Mouse (Mus musculus) cortical plate, adult 2 months (tissue): ENCODE data around the gene Ppt1. TPM values are rescaled to one million over a fixed set of nuclear protein-coding genes. Genes with fewer than 3 reads are reported as not detected.

ENCODE experiments used
- H3K27ac ChIP-seq: fragments of 200-500 bp; 2 replicates; pipeline ENCODE4 v1.5.1; 2012; ENCODE audit warnings: low read length, control low read depth, inconsistent platforms; ENCODE audit not compliant: insufficient read depth
- H3K4me1 ChIP-seq: fragments of 200-500 bp; 2 replicates; pipeline ENCODE4 v1.6.1; 2011; ENCODE audit warnings: low read length; ENCODE audit not compliant: control insufficient read depth, insufficient read depth
- H3K4me3 ChIP-seq: fragments of 200-500 bp; 2 replicates; pipeline ENCODE4 v1.5.1; 2011; ENCODE audit warnings: mild to moderate bottlenecking, low read length, control low read depth; ENCODE audit not compliant: insufficient read depth
- CTCF ChIP-seq: fragments of 200-500 bp; IDR thresholded peaks from 2 replicates; pipeline ENCODE4 v1.5.1; 2011; ENCODE audit warnings: mild to moderate bottlenecking, control low read depth, low read length; ENCODE audit not compliant: insufficient read depth; ENCODE audit errors: extremely low read depth
- POLR2A ChIP-seq: fragments of 200-500 bp; IDR thresholded peaks from 2 replicates; pipeline ENCODE4 v1.6.1; 2011; ENCODE audit warnings: mild to moderate bottlenecking, low read length, control low read depth; ENCODE audit not compliant: insufficient read depth; ENCODE audit errors: extremely low read depth
- polyA plus RNA-seq: library from polyadenylated mRNA; depleted of rRNA; stranded (reverse); fragments of >200 nt; gene quantifications from 2 replicates; pipeline ENCODE4 v1.2.3, GENCODE M21; 2012; rRNA removed

The Ppt1 gene
- polyA plus RNA-seq, 1 experiment, result 117 TPM

GRCm38 (mm10) chr4:122897750-122898149, 61.7 kb downstream of the Ppt1 start:
- no peak overlapping the region for H3K4me3 ChIP-seq
- no peaks in the 10 kb centered on the region for H3K4me1 ChIP-seq
- H3K27ac ChIP-seq, result no peak overlapping the region
- no peak for TF ChIP-seq POLR2A
- TF ChIP-seq CTCF, result no peak

- TF ChIP-seq POLR2A (no peak), CTCF (peak; percentile 83)
- Histone ChIP-seq H3K4me3 (no peak overlapping the region), H3K27ac (no peak overlapping the region), H3K4me1 (no peaks in the 10 kb centered on the region)
Observed at GRCm38 (mm10) chr4:122898313-122898712, 62.3 kb downstream of the Ppt1 start.

GRCm38 (mm10) chr4:122902156-122902555, 66.1 kb downstream of the Ppt1 start:
- TF ChIP-seq POLR2A (no peak), CTCF (peak; percentile 11; the same call in 1 of the 2 replicates)
- no peaks in the 10 kb centered on the region for H3K4me1 ChIP-seq
- no peak overlapping the region for H3K27ac ChIP-seq
- no peak overlapping the region for H3K4me3 ChIP-seq

- TF ChIP-seq CTCF, result no peak
- TF ChIP-seq POLR2A, result no peak
- no peak overlapping the region for H3K4me3 ChIP-seq
- H3K27ac ChIP-seq, result no peak overlapping the region
- no peaks in the 10 kb centered on the region; the same call in 1 of the 2 replicates for H3K4me1 ChIP-seq
Observed at GRCm38 (mm10) chr4:122903709-122904108, 67.7 kb downstream of the Ppt1 start.

GRCm38 (mm10) chr4:122905359-122905758, 69.3 kb downstream of the Ppt1 start:
- Histone ChIP-seq H3K4me1 (no peaks in the 10 kb centered on the region; the same call in 1 of the 2 replicates), H3K4me3 (no peak overlapping the region), H3K27ac (no peak overlapping the region)
- TF ChIP-seq CTCF, result no peak
- no peak for TF ChIP-seq POLR2A

Other genes with a start within 250 kb of the Ppt1 start
- gene 9530002B09Rik, start 147.0 kb upstream of the Ppt1 start, polyA plus RNA-seq, result not detected in 2 replicates
- 134 and 146 TPM in 2 replicates for gene Cap1, start 49.8 kb downstream of the Ppt1 start, polyA plus RNA-seq
- gene Mfsd2a, start 124.9 kb downstream of the Ppt1 start, polyA plus RNA-seq, result 36.1 and 37.3 TPM in 2 replicates
- 8.4 and 10.1 TPM in 2 replicates for gene Mycl, start 159.4 kb downstream of the Ppt1 start, polyA plus RNA-seq
- gene Trit1, start 180.4 kb downstream of the Ppt1 start, polyA plus RNA-seq, result 12.6 and 15.7 TPM in 2 replicates